Mouse (Mus musculus): Measurements from ENCODE around the gene 1600014C23Rik. TPM values are rescaled to one million over a fixed set of nuclear protein-coding genes. Genes with fewer than 3 reads are reported as not detected.

1600014C23Rik gene
- polyA plus RNA-seq, 1 experiment, result not detected

DNA sequence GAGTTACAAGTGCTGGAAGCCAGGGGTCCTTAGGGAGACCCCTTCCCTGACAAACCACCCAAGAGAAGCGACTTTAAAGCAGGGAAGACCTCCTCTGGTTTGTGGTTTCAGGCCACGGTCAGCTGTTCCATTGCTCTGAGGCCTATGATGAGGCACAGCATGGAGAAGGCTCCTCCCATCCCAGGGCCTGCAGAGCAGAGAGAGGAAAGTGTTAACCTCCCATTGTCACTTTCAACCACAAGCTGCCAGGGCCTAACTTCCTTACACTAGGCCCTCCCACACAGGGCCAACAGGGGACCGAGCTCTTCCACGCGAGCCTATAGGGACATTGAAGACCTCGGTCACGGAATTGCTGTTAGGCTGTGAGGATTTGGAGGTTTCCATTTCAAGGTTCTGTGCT, 30.5 kb downstream of the 1600014C23Rik start:
- H3K36me3 ChIP-seq (ENCODE audit: control insufficient read depth, insufficient read depth, low read length), result peaks cover 2% of the 10 kb centered on the region
- WGBS, result 9% methylated on average over 7 of the region's 7 CpGs
- no peak overlapping the region for H3K4me3 ChIP-seq (ENCODE audit: extremely low read depth, insufficient read depth, insufficient read length)
- no peak for TF ChIP-seq CTCF (IDR thresholded peaks at IDR 0.05; ENCODE audit: extremely low read depth, insufficient read depth, insufficient read length, insufficient replicate concordance)
- TF ChIP-seq POLR2A (IDR thresholded peaks at IDR 0.05; ENCODE audit: low read depth, low read length), result no peak
- no peak overlapping the region for H3K27ac ChIP-seq (ENCODE audit: insufficient read depth, low read length)
- DNase-seq (ENCODE audit: low read depth in 1 of 2, low spot score in 2 of 2), result no peak
- no peaks in the 10 kb centered on the region for H3K27me3 ChIP-seq (ENCODE audit: control insufficient read depth, insufficient read depth, low read length)
- no peaks in the 10 kb centered on the region for H3K4me1 ChIP-seq (ENCODE audit: control insufficient read depth, insufficient read depth, insufficient read length)

DNA sequence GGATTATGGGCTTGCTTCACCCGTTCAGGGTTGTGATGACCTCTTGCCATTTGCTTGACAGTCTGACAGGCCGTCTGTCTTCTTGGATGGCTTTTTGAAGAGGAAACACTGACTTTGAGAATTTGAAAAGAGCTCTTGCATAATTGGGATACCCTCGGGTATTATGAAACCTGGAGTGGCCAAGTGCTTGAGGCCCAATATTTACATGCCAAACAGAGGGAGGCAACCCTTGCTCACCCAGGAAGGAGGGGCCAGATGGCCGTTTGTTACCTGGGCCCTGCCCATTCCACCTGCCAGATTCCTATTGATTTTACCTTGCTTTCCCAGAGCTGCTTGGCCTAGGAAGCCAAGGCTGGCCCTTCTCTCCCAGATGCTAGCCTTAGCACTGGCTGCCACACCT, 31.4 kb downstream of the 1600014C23Rik start:
- no peak for DNase-seq (ENCODE audit: low read depth in 1 of 2, low spot score in 2 of 2)
- Histone ChIP-seq H3K4me3 (ENCODE audit: extremely low read depth, insufficient read depth, insufficient read length) (no peak overlapping the region), H3K36me3 (ENCODE audit: control insufficient read depth, insufficient read depth, low read length) (peaks cover 3% of the 10 kb centered on the region), H3K27ac (ENCODE audit: insufficient read depth, low read length) (no peak overlapping the region), H3K4me1 (ENCODE audit: control insufficient read depth, insufficient read depth, insufficient read length) (no peaks in the 10 kb centered on the region), H3K27me3 (ENCODE audit: control insufficient read depth, insufficient read depth, low read length) (no peaks in the 10 kb centered on the region)
- TF ChIP-seq CTCF (IDR thresholded peaks at IDR 0.05; ENCODE audit: extremely low read depth, insufficient read depth, insufficient read length, insufficient replicate concordance) (no peak), POLR2A (IDR thresholded peaks at IDR 0.05; ENCODE audit: low read depth, low read length) (no peak)
- WGBS, result 74% methylated on average over 4 of the region's 4 CpGs

DNA sequence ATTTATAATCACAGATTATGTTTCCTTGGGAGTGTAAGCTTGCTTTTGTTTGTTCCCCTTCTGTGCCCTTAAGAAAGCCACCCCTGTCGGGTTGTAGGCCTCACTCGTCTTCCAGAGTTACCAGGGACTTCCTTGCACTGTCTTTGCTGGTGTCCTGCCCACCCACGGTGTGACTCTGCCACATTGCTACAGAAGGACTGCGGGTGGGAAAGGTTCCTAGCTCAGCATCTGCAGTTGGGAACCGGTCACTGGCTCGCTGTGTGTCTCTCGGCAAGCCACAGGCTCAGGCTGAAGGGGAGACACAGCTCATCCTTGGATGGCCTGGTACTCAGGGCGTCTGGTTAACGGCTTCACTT, 32.4 kb downstream of the 1600014C23Rik start:
- no peaks in the 10 kb centered on the region for H3K4me1 ChIP-seq (ENCODE audit: control insufficient read depth, insufficient read depth, insufficient read length)
- H3K36me3 ChIP-seq (ENCODE audit: control insufficient read depth, insufficient read depth, low read length), result peaks cover 3% of the 10 kb centered on the region
- DNase-seq (ENCODE audit: low read depth in 1 of 2, low spot score in 2 of 2), result no peak
- no peaks in the 10 kb centered on the region for H3K27me3 ChIP-seq (ENCODE audit: control insufficient read depth, insufficient read depth, low read length)
- H3K27ac ChIP-seq (ENCODE audit: insufficient read depth, low read length), result no peak overlapping the region
- TF ChIP-seq POLR2A (IDR thresholded peaks at IDR 0.05; ENCODE audit: low read depth, low read length), result no peak
- no peak for TF ChIP-seq CTCF (IDR thresholded peaks at IDR 0.05; ENCODE audit: extremely low read depth, insufficient read depth, insufficient read length, insufficient replicate concordance)
- no peak overlapping the region for H3K4me3 ChIP-seq (ENCODE audit: extremely low read depth, insufficient read depth, insufficient read length)
- 80% methylated on average over 9 of the region's 9 CpGs for whole genome bisulfite sequencing

DNA sequence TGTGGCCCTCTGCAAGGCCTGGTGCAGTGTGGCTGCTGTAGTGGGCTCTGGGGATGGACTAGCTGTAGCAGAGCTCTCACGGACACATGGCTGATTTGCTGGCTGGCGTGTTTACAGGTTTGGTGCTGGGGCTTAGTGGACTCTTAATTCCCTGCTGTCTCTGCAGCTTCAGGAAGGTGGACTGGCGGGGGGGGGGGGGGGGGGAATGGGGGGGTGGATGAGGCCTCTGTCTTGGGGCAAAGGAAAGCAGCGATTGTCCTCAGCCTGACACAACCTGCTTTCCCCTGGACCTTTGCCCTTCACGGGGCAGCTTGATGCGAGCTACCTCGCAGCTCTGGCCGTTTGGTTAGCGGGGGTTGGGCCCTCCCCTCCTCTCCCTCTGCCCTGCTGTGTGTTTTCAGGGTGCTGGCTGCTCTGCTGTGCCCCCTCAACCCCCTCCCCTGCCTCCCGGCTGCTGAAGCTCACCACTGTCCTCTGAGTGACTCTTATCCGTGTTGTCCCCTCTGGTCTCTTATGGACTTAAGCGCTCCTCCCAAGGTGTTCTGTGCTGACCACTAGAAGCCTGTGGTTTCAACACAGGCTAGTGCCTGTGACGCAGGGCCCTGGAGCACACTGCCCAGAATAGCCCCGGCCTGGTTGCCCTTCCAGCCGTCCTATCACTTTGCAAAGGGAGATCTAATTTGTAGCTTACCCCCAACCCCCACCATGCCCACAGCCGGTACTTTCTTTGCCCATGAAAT, 33.0 kb downstream of the 1600014C23Rik start:
- 88% methylated on average over 11 of the region's 16 CpGs for WGBS
- no peaks in the 10 kb centered on the region for H3K4me1 ChIP-seq (ENCODE audit: control insufficient read depth, insufficient read depth, insufficient read length)
- no peak overlapping the region for H3K27ac ChIP-seq (ENCODE audit: insufficient read depth, low read length)
- no peak overlapping the region for H3K4me3 ChIP-seq (ENCODE audit: extremely low read depth, insufficient read depth, insufficient read length)
- no peak for DNase-seq (ENCODE audit: low read depth in 1 of 2, low spot score in 2 of 2)
- no peak for TF ChIP-seq POLR2A (IDR thresholded peaks at IDR 0.05; ENCODE audit: low read depth, low read length)
- TF ChIP-seq CTCF (IDR thresholded peaks at IDR 0.05; ENCODE audit: extremely low read depth, insufficient read depth, insufficient read length, insufficient replicate concordance), result no peak
- no peaks in the 10 kb centered on the region for H3K27me3 ChIP-seq (ENCODE audit: control insufficient read depth, insufficient read depth, low read length)
- peaks cover 3% of the 10 kb centered on the region for H3K36me3 ChIP-seq (ENCODE audit: control insufficient read depth, insufficient read depth, low read length)

DNA sequence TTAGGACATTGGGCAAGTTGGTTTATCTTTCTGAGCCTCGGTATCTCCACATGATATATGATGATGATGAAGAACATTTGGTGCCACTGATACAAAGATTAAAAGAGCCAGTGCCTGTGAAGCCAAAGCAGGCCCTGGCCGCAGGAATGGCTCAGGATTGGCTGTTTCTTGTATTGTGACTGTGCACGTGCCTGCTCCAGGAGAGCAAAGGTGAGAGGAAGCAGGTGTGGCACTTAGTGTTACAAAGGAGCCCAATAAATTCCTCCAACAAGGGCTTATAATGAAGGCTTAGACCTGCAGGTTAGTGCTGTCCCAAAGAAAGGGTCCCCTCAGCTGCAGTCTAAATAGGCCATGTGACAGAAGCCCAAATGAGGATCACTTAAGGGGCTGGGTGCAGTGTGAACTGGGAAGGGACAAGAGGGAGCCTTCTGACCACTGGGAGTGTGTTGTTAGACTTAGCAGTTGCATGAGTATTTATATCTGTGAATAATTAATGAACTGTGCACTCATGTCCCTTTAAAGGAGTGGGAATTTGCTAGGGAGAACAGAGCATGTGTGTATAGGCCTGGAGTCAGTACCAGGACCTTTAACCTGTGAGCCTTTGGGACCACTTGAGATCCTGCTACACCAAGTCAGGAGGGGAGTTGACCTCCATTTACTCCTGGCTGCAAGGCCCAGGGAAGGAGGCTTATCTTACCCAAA, 34.5 kb downstream of the 1600014C23Rik start:
- H3K4me3 ChIP-seq (ENCODE audit: extremely low read depth, insufficient read depth, insufficient read length), result no peak overlapping the region
- no peaks in the 10 kb centered on the region for H3K27me3 ChIP-seq (ENCODE audit: control insufficient read depth, insufficient read depth, low read length)
- peaks cover 3% of the 10 kb centered on the region for H3K36me3 ChIP-seq (ENCODE audit: control insufficient read depth, insufficient read depth, low read length)
- TF ChIP-seq POLR2A (IDR thresholded peaks at IDR 0.05; ENCODE audit: low read depth, low read length) (no peak), CTCF (IDR thresholded peaks at IDR 0.05; ENCODE audit: extremely low read depth, insufficient read depth, insufficient read length, insufficient replicate concordance) (no peak)
- no peaks in the 10 kb centered on the region for H3K4me1 ChIP-seq (ENCODE audit: control insufficient read depth, insufficient read depth, insufficient read length)
- H3K27ac ChIP-seq (ENCODE audit: insufficient read depth, low read length), result no peak overlapping the region
- no peak for DNase-seq (ENCODE audit: low read depth in 1 of 2, low spot score in 2 of 2)
- WGBS, result 92% methylated on average over 3 of the region's 3 CpGs

DNA sequence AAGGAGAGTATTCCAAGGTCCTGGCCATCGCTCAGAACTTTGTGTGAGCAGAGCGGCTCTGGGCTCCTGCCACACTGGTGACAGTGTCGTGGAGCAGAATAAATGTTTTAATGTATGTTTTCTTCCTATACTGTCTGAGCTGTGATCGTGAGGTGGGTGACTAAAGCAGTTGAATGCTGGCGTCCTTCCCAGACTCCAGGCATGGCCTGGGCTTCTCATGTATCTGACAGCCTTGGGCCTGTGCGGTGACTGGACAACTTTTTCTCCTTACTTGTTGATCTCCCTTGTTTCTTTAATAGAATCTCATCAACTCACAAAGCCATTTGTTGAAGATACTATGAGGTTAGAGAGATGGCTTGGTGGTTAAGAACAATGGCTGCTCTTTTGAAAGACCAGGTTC, 35.3 kb downstream of the 1600014C23Rik start:
- Histone ChIP-seq H3K36me3 (ENCODE audit: control insufficient read depth, insufficient read depth, low read length) (peaks cover 3% of the 10 kb centered on the region), H3K4me1 (ENCODE audit: control insufficient read depth, insufficient read depth, insufficient read length) (no peaks in the 10 kb centered on the region), H3K27me3 (ENCODE audit: control insufficient read depth, insufficient read depth, low read length) (no peaks in the 10 kb centered on the region), H3K27ac (ENCODE audit: insufficient read depth, low read length) (no peak overlapping the region), H3K4me3 (ENCODE audit: extremely low read depth, insufficient read depth, insufficient read length) (no peak overlapping the region)
- DNase-seq (ENCODE audit: low read depth in 1 of 2, low spot score in 2 of 2), result no peak
- WGBS, result 91% methylated on average over 6 of the region's 6 CpGs
- no peak for TF ChIP-seq CTCF (IDR thresholded peaks at IDR 0.05; ENCODE audit: extremely low read depth, insufficient read depth, insufficient read length, insufficient replicate concordance)
- TF ChIP-seq POLR2A (IDR thresholded peaks at IDR 0.05; ENCODE audit: low read depth, low read length), result no peak

DNA sequence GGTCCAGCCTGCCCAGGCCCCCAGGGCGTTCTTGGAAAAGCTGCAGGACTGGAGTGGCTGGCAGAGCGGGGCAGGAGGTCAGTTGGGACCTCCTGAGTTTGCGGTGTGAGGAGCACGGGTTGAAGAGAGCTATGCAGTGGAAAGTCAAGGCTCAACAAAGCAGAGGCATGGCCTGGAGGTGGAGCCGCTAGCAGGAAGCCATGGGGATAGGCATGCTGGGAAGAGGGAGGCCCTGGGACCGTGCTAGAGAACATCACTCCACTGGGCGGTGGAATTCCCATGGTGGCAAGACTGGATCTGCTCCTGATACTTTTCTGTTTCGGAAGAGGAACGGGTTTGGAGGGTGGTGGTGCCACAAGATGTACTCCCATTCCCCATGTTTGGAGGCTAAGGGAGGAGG, 36.7 kb downstream of the 1600014C23Rik start:
- Histone ChIP-seq H3K27me3 (ENCODE audit: control insufficient read depth, insufficient read depth, low read length) (no peaks in the 10 kb centered on the region), H3K36me3 (ENCODE audit: control insufficient read depth, insufficient read depth, low read length) (peaks cover 3% of the 10 kb centered on the region), H3K4me3 (ENCODE audit: extremely low read depth, insufficient read depth, insufficient read length) (no peak overlapping the region), H3K27ac (ENCODE audit: insufficient read depth, low read length) (no peak overlapping the region), H3K4me1 (ENCODE audit: control insufficient read depth, insufficient read depth, insufficient read length) (no peaks in the 10 kb centered on the region)
- WGBS, result 95% methylated on average over 9 of the region's 9 CpGs
- DNase-seq (ENCODE audit: low read depth in 1 of 2, low spot score in 2 of 2), result no peak
- TF ChIP-seq CTCF (IDR thresholded peaks at IDR 0.05; ENCODE audit: extremely low read depth, insufficient read depth, insufficient read length, insufficient replicate concordance) (no peak), POLR2A (IDR thresholded peaks at IDR 0.05; ENCODE audit: low read depth, low read length) (no peak)

All from spleen, adult 2 months (tissue).